Mouse (Mus musculus) G1E (cell line): ENCODE results near the gene Ino80. TPM values are rescaled to one million over a fixed set of nuclear protein-coding genes. Genes with fewer than 3 reads are reported as not detected.

Experiments
- ATAC-seq: 2 replicates; pipeline ENCODE4 v1.8.0; 2016; ENCODE audit warnings: mild to moderate bottlenecking; ENCODE audit not compliant: insufficient number of reproducible peaks, poor library complexity, low FRiP score, severe bottlenecking; ENCODE audit errors: extremely low read depth
- DNase-seq: peaks from one replicate; pipeline ENCODE4 v3.0.0; 2012; ENCODE audit warnings: low spot score
- H3K27me3 ChIP-seq: 2 replicates; pipeline ENCODE4 v1.6.1; 2012; ENCODE audit warnings: mild to moderate bottlenecking, low read length, inconsistent platforms; ENCODE audit not compliant: insufficient read depth
- H3K36me3 ChIP-seq: replicated peaks from 2 replicates; pipeline ENCODE3; 2012; ENCODE audit warnings: mild to moderate bottlenecking, inconsistent platforms
- H3K4me1 ChIP-seq: 2 replicates; pipeline ENCODE4 v1.6.1; 2012; ENCODE audit warnings: low read depth, low read length, inconsistent platforms, mixed read lengths; ENCODE audit not compliant: insufficient read depth
- H3K4me3 ChIP-seq: 2 replicates; pipeline ENCODE4 v1.5.1; 2012; ENCODE audit warnings: low read depth, mild to moderate bottlenecking, inconsistent platforms, low read length, moderate library complexity, mixed read lengths
- H3K9me3 ChIP-seq: replicated peaks from 2 replicates; pipeline ENCODE4 v1.6.1; 2012; ENCODE audit warnings: inconsistent platforms
- CTCF ChIP-seq: IDR thresholded peaks from 2 replicates; pipeline ENCODE4 v1.5.1; 2012; ENCODE audit warnings: low read depth, low read length, inconsistent platforms, mixed read lengths
- GATA1 ChIP-seq: IDR thresholded peaks from 2 replicates; pipeline ENCODE4 v1.6.1; 2012; ENCODE audit warnings: borderline replicate concordance, low read length, inconsistent platforms, mixed read lengths
- GATA2 ChIP-seq: IDR thresholded peaks from 2 replicates; pipeline ENCODE4 v1.6.1; 2012; ENCODE audit warnings: low read depth, low read length, inconsistent platforms, borderline replicate concordance
- POLR2AphosphoS5 ChIP-seq: IDR thresholded peaks from 2 replicates; pipeline ENCODE4 v1.6.1; 2012; ENCODE audit warnings: low read depth, low read length, inconsistent platforms; ENCODE audit not compliant: insufficient replicate concordance
- TAL1 ChIP-seq: conservative IDR thresholded peaks from 2 replicates; pipeline ENCODE4 v1.6.1; 2012; ENCODE audit warnings: low read depth, low read length, inconsistent platforms, mixed read lengths
- polyA plus RNA-seq: library from polyadenylated mRNA; stranded (reverse); fragments of >175 nt; gene quantifications from 2 replicates; pipeline ENCODE4 v1.2.3, GENCODE M21; 2012
- total RNA-seq, 2 experiments: library from RNA; stranded (forward) in 1 of 2; stranded (reverse) in 1 of 2; fragments of 200-1000 nt in 1 of 2; fragments of >200 nt in 1 of 2; fragmentation: Nextera tagmentation in 1 of 2; gene quantifications; 2 replicates each; pipeline ENCODE4 v1.2.3; 2014 to 2017

Gene Ino80
- total and polyA plus RNA-seq, 3 experiments: 7.0 to 41.2 (median 20.4) TPM

DNA sequence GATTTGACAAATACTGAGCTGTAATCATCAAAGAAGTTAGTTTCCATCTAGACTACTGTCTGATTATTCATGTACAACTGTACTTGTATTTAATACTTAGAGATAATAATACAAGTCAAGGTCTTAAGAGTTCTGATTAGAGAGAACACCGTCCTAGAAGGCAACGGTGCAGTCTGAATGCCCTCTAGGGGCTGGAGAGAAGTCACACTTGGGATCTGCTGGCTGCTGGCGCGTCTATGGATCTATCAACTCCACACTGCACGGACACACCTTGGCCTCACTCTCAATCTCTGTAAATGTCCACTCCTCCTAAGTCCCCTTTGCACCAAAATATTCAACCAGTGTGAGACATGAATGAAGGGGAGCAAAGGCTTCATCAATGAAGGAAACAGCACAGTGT is 79.2 kb downstream of the Ino80 start:
- Histone ChIP-seq H3K9me3 (no peaks in the 10 kb centered on the region), H3K36me3 (peaks cover 82% of the 10 kb centered on the region), H3K4me3 (no peak overlapping the region), H3K4me1 (no peaks in the 10 kb centered on the region), H3K27me3 (no peaks in the 10 kb centered on the region)
- no peak for ATAC-seq
- no peak for TF ChIP-seq CTCF
- no peak for TF ChIP-seq POLR2AphosphoS5
- TF ChIP-seq GATA2: no peak
- TF ChIP-seq GATA1: no peak
- TF ChIP-seq TAL1: no peak
- no peak for DNase-seq

DNA sequence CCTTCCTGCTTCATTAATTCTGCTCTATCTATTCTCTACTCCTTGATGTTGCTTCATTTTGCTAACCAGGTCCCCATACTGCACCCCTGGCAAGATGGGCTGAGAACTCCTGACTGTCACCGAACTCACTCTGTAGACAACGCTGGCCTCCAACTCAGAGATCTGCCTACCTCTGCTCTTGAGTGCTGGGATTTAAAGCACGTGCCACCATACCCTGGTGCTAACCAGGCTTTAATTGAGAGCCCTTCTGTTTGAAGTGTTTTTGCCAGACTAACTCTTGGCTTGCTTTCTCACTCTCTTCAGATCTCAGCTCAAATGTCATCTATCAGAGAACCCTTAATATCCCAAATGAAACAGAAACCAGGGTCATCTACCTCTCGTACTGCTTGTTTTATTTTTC is 87.5 kb downstream of the Ino80 start:
- peaks cover 80% of the 10 kb centered on the region for H3K36me3 ChIP-seq
- TF ChIP-seq TAL1 (no peak), CTCF (no peak), POLR2AphosphoS5 (no peak)

DNA sequence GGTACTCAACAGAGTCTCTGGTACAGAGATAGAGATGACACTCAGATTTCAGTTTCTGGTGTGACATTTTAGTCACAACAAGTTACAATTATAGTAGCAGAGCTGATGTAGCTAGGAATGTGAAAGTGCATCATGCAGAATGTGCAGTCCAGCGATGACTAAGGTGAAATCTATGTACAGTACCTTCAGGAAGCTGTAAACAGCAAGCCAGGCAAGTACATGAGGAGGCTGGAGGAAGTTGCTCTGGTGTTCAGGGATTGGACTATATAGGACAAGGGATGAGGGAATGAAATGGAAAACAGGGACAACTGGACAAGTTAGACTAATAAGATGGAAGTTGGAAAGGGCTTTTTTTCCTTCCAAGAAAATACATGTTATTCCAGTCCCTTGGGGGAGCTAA is 89.2 kb downstream of the Ino80 start:
- Histone ChIP-seq H3K4me3 (no peak overlapping the region), H3K9me3 (no peaks in the 10 kb centered on the region), H3K36me3 (peaks cover 84% of the 10 kb centered on the region), H3K4me1 (no peaks in the 10 kb centered on the region), H3K27me3 (no peaks in the 10 kb centered on the region)
- ATAC-seq: no peak
- no peak for TF ChIP-seq TAL1
- no peak for TF ChIP-seq GATA1
- no peak for TF ChIP-seq CTCF
- no peak for DNase-seq

More for the DNA sequence above, 87.5 kb downstream of the Ino80 start:
- Histone ChIP-seq H3K4me3 (no peak overlapping the region), H3K4me1 (no peaks in the 10 kb centered on the region), H3K27me3 (no peaks in the 10 kb centered on the region), H3K9me3 (no peaks in the 10 kb centered on the region)
- ATAC-seq (no peak), DNase-seq (no peak)

DNA sequence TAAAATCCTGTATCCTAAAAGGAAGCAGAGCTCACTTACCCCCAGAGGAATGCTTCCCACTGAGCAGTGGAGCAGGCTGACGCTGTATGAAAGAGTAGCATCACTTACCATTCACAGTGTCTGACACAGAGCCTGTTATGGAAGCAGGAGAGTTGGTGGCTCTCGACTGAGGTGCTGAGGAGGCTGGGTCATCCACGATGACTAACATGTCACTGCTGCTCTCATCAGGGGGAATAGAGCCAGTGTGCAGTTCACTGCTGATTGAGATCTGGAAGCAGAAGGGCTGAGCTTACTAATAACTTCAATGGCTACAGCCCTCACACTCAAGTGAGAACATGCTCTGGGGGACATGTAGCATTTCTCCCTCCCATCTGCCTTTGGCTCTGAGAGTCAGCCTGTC is 98.0 kb downstream of the Ino80 start:
- Histone ChIP-seq H3K4me3 (no peak overlapping the region), H3K36me3 (peaks cover 95% of the 10 kb centered on the region), H3K9me3 (no peaks in the 10 kb centered on the region), H3K27me3 (no peaks in the 10 kb centered on the region), H3K4me1 (no peaks in the 10 kb centered on the region)
- TF ChIP-seq GATA2 (no peak), CTCF (no peak), POLR2AphosphoS5 (no peak), TAL1 (no peak), GATA1 (no peak)
- DNase-seq: no peak
- ATAC-seq: no peak

DNA sequence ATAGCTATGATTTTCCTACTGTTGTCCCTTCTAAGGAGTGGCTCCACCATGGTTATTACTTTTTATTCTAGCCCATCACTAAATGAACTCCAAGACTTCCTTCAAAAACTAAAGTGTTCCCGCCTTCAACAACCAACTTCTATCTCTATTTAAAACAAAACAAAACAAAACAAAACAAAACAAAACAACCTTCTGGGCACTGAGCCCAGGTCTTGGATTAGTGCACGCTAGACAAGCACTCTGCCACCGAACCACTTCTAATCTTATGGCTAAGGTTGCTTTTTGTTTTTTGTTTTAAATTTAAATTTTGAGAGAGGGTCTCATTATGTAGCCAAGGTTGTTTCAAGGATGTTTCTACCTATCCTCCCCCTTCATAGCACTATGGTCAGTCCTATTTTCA is 99.7 kb downstream of the Ino80 start:
- no peak overlapping the region for H3K4me3 ChIP-seq
- no peak for ATAC-seq
- no peaks in the 10 kb centered on the region for H3K4me1 ChIP-seq
- TF ChIP-seq GATA2: no peak
- TF ChIP-seq POLR2AphosphoS5: no peak
- no peak for TF ChIP-seq TAL1
- TF ChIP-seq CTCF: no peak
- TF ChIP-seq GATA1: no peak
- DNase-seq: no peak
- H3K9me3 ChIP-seq: no peaks in the 10 kb centered on the region
- peaks cover 94% of the 10 kb centered on the region for H3K36me3 ChIP-seq
- H3K27me3 ChIP-seq: no peaks in the 10 kb centered on the region

DNA sequence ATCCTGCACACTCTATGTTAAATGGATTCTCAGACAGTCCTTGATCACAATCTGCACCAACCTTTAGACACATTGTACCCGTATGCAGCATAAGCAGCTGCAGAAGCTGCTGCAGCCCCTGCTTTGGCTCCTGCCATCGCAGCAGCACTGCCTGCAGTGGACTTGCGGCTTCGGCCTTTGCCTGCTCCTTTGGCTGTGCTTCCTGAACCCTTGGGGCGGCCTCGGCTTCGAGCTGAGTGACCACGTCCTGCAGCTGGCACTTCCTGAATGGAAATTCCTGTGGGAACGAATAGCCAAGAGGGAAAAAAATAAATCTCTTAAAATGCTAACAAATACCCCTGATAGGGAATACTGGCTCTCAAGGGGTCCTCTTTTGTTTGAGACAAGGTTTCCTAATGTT is 100.2 kb downstream of the Ino80 start:
- no peaks in the 10 kb centered on the region for H3K9me3 ChIP-seq
- H3K36me3 ChIP-seq: peaks cover 94% of the 10 kb centered on the region
- DNase-seq (no peak), ATAC-seq (no peak)
- H3K27me3 ChIP-seq: no peaks in the 10 kb centered on the region
- no peak overlapping the region for H3K4me3 ChIP-seq
- TF ChIP-seq CTCF (no peak), POLR2AphosphoS5 (no peak), GATA2 (no peak), GATA1 (no peak), TAL1 (no peak)
- no peaks in the 10 kb centered on the region for H3K4me1 ChIP-seq

DNA sequence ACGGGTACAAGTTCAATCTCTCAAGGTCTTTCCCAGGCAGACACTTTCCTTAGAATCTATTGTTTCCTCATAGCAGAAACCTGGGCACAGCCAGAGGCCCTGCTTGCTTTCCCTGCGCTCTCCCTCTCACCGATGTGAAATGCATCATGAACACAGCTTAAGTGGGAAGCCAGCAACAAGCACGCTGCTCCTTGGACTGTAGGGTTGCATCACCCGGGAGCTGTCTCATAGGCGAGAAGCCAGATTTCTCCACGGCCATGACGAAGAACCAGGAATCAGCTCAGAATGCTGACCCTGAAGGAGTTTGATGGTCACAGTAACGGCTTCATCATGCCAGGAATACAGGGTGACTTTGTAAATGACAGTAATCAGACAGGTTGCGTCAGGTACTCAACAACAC is 107.4 kb downstream of the Ino80 start:
- TF ChIP-seq GATA2 (no peak), CTCF (no peak), GATA1 (no peak), TAL1 (no peak), POLR2AphosphoS5 (no peak)
- Histone ChIP-seq H3K4me1 (no peaks in the 10 kb centered on the region), H3K4me3 (no peak overlapping the region), H3K36me3 (peaks cover 90% of the 10 kb centered on the region), H3K9me3 (no peaks in the 10 kb centered on the region), H3K27me3 (no peaks in the 10 kb centered on the region)
- DNase-seq (no peak), ATAC-seq (no peak)
